Mouse (Mus musculus) gastrocnemius, adult 8-10 months (tissue): Measurements from ENCODE around the gene Cyp4f39. TPM values are rescaled to one million over a fixed set of nuclear protein-coding genes. Genes with fewer than 3 reads are reported as not detected.
"Not testable (repeated sequence)": the region's sequence is repeated elsewhere in the genome, so short reads cannot be mapped to it uniquely, and the experiment has no call there.

Experiments
- DNase-seq, 2 experiments: peaks; one replicate each; pipeline ENCODE4 v3.0.0; 2022; ENCODE audit warnings: low spot score in 2 of 2
- total RNA-seq, 4 experiments: library from RNA; stranded (reverse); gene quantifications; 2 replicates each; pipeline ENCODE4 v1.2.4; 2022

The Cyp4f39 gene
- total RNA-seq, 4 experiments from 2014 or later: 1.2 to 6.3 (median 2.5) TPM

DNA sequence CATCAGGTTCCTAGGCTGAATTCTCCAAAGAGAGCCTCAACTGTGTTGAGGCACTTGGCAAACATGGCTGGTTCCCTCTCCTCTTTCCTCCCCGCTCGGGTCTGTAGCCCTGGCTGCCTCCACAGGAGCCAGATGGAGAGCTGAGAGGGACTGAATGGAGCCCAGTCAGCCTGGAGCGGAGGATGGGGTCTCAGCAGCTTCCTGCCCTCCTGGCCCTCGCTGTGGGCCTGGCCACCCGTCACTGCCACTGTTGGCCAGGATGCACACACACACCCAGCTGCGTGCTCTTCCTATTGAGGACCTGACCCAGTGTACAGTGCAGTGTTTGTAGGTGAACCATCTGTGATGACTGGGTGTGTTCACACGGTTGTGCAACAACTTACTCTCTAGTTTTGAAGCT, 19.7 kb downstream of the Cyp4f39 start:
- no peak for DNase-seq

DNA sequence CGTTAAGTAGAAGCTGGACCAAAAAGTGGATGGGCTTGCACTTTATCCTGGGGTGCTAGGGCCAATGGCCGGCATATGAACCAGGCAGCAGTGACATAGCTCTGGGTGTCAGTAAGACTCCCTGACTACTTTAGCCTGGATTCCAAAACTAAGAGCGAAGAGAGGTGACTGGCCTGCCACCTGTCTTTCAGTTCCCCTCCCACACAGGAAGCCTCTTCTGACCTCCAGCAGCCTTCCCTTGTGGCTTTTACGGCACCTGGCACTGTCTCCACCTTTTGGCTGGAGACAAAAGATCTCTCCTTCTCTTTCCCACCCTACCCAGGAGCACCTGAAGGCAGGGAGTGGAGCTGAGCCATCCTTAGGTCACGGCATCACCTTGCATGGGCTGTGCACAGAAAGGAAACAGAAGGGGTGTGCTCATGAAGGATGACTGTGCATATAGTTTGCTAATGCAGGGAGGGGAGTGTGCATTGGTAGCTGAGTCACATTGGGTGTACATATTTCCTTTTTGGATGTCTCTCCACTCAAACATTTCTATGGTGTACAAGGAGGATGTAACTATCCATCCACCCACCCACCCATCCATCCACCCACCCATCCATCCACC, 22.5 kb downstream of the Cyp4f39 start:
- no peak for DNase-seq

DNA sequence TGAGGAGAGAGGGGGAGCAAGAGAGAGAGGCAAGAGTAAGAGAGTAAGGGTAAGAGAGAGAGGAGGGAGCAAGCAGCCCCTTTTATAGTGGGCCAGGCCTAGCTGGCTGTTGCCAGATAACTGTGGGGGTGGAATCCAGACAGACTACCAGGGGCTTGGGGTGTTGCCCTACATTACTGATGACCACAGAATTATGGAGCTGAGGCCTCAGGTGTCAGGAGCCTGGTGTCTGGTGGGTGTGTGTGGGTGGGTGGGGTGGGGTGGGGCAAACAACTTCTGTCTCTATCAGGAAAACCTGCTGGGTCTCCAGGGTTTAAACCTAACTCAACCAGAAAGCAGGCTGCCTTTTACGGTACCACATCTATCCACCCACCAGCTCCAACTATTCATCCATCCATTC, 24.7 kb downstream of the Cyp4f39 start:
- DNase-seq: no peak

DNA sequence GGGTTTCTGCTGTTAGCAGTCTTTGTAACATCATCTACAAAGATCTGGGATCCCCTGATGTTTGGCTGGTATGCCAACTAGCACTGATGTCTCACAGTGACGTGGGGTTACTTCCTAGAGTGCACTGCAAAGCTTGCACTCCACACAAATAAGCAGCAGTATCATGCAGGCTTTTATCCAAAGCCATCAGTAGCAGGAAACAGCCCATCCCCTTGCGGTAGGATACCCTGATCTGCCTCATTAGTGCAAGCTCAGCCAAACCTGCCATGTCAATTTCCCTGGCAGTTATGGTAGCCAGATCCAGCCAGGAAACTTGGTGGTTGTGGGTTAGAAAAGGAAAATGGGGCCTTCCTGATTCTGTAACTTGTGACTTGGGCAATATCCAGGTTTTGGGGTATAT, 26.2 kb downstream of the Cyp4f39 start:
- DNase-seq: no peak

DNA sequence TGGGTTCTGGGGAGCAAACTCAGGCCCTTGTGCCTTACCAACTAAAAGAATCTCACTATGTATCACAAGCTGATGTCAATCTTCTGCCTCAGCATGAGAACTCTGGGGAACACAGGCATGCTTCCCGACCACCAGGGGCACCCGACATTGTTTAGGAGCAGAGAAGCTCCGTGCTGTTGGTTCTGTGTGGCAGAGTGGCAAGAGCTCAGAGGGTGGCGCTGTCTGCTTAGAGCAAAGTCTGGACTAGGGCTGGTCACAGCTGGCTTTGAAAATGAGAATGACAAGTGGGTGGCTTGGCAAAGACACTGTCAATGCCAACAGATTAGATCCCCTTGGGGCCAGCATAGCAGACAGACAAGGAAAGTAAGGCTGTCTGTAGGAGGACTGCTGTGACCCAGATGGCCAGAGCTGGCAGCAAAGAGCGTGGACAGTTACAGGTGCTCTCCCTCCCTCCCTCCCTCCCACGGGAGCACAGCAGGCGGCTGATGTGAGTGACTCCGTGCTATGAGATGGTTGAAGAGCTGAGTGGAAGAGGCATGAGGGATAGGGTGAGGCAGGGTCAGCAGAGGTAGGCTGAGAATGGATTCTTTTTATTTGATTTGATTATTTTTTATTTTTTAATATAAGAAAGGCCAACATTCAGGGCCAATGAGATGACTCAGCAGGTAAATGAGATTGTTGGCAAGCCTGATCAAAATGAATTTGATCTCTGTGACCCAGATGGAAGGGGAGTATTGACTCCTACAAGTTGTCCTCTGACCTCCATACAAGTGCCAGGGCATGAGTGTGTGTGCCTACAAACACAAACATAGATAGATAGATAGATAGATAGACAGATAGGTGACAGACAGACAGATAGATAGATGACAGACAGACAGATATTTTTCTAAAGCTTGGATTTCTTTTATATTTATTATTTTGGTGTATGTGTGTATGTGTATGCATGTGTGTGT, 27.3 kb downstream of the Cyp4f39 start:
- no peak for DNase-seq

GRCm38 (mm10) chr17:32481766-32482165, 29.2 kb downstream of the Cyp4f39 start:
- DNase-seq: no peak

GRCm38 (mm10) chr17:32483200-32483599, 30.7 kb downstream of the Cyp4f39 start:
- peak; percentile 51 to 70 for DNase-seq

DNA sequence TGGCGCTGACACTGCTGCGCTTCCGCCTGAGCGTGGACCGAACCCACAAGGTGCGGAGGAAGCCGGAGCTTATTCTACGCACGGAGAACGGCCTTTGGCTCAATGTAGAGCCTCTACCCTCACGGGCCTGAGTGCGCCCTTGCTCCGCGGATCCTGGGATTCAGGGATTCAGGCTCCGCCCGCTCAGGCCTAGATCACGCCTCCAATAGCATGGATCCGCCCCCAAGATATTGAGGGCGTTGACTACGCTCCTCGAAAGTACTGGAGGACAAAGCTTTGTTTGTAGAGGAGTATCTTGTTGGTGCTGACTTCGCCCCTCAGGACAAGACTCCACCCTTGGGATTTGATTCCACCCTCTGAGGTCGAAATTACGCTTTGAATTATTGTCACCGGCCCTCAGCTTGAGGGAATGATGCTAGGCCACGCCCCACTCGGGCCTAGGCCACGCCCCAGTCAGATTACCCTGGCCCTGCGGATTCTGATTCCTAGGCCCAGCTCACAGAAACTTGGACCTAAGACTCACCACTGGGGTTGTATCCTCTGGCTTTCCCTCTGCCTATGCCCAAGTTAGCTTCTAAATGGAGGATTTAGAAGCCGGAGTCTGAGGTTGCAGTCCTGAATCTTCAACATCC, 39.9 kb downstream of the Cyp4f39 start:
- DNase-seq: peak in 1 of 2 experiments; percentile 15

DNA sequence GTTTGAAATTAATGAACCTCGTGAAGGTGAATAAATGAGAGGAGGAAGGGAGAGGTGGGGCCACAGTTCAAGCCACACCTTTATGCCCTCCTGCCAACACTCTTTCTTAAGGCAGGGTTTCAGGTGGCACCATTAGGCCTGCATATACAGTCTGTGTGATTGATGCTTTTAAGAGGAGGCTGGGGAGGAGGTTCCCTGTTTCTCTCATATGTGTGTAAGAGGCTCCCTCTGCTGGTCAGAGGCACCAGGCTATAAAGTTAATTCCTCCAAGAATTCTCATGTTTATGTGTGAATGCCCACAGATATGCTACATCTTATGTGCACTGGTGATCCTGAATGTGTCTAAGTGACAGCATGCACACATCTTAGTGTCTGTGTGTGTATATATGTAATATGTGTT, 42.1 kb downstream of the Cyp4f39 start:
- peak; percentile 18 to 33 for DNase-seq

- not testable (repeated sequence) for DNase-seq
Observed at GRCm38 (mm10) chr17:32500511-32500910, 48.0 kb downstream of the Cyp4f39 start.

- DNase-seq: no peak
Observed at GRCm38 (mm10) chr17:32501051-32501450, 48.5 kb downstream of the Cyp4f39 start.

DNA sequence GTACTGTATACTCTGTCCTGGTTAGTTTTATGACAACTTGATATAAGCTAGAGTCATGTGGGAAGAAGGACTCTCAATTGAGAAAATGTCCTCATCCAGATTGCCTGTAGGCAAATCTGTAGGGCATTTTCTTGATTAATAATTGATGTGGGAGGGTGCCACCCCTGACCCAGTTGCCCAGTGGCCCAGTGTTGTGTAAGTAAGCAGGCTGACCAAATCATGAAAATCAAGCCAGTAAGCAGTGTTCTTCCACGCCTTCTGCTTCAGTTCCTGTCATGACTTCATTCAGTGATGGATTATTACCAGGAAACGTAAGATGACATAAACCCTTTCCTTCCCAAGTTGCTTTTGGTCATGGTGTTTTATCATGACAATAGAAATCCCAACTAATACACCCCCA, 50.6 kb downstream of the Cyp4f39 start:
- no peak for DNase-seq

- DNase-seq: peak in 1 of 2 experiments; percentile 9
Observed at GRCm38 (mm10) chr17:32505851-32506728, 53.6 kb downstream of the Cyp4f39 start, which contains the start of gene Cyp4f17. Gene Cyp4f17, plus strand, starts transcription at chr17:32506050.

GRCm38 (mm10) chr17:32506729-32507245, 54.3 kb downstream of the Cyp4f39 start:
- no peak for DNase-seq

DNA sequence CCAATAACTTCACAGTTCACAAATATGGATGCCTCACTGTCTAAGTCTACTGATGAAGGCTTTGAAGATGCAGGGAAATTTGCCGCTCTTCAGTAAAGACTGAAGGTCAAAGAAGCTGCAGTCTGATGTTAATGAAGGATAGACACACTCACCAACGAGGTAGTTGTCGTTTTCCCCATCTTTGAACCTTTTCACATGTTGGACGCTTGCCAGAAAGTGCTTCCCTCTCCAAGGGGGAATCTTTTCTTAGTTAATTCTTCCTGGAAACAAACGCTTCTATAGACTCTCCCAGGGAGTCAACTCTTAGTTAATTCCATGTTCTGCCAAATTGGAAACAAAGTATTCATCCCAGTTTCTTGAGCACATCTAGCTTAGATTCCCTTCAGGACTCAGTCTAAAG, 63.6 kb downstream of the Cyp4f39 start:
- DNase-seq: no peak

GRCm38 (mm10) chr17:32521981-32522380, 69.5 kb downstream of the Cyp4f39 start:
- DNase-seq: no peak

GRCm38 (mm10) chr17:32522386-32522785, 69.9 kb downstream of the Cyp4f39 start:
- no peak for DNase-seq

DNA sequence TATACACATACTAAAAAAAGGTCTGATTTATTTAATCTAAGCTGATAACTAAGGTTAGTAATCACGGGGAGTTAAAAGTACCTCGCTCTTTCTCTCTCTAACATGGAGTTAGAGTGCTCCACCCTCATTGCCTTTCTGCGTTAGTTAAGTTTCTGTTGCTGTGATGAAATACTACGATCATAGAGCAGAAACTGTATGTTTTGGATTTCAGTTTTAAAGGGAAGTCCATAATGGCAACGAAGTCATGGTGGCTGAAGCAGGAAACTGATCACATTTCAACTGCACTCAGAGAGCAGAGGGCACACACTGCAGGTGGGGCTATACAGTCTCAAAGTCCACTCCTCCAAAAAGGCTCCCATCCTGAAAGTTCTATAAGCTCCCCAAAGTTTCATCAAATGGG, 70.3 kb downstream of the Cyp4f39 start:
- no peak for DNase-seq

DNA sequence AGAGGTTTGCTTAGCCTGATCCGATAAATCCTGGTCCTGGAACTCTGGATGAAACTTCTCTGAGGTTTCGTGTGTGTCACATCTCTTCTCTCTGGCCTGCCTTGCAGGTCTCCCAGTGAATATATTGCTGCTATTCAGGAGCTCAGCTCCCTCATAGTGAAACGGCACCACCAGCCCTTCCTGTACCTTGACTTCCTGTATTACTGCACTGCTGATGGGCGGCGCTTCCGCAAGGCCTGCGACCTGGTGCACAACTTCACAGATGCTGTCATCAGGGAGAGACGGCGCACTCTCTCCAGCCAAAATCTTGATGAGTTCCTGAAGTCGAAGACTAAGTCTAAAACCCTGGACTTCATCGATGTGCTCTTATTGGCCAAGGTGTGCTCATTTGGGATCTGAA, 71.4 kb downstream of the Cyp4f39 start:
- no peak for DNase-seq

DNA sequence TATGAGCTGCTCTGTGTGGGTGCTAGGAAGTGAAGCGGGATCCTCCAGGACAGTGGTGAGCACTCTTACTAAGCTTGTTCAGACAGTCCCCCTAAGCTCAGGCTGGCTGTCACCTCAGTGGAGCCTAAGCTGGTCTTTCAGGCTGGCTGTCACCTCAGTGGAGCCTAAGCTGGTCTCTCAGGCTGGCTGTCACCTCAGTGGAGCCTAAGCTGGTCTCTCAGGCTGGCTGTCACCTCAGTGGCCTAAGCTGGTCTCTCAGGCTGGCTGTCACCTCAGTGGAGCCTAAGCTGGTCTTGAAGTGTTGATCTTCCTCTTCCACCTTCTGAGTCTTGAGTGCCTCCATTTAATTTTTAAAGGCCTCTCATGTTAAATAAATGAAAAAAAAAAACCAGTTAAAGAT, 73.8 kb downstream of the Cyp4f39 start:
- DNase-seq: peak in 1 of 2 experiments; percentile 34

GRCm38 (mm10) chr17:32527748-32528147, 75.2 kb downstream of the Cyp4f39 start:
- DNase-seq: no peak
